Mouse (Mus musculus) small intestine, adult 10 weeks (tissue): ENCODE measurements around the gene Mettl7a3. TPM values are rescaled to one million over a fixed set of nuclear protein-coding genes. Genes with fewer than 3 reads are reported as not detected.

Experiments used
- polyA plus RNA-seq: library from polyadenylated mRNA; stranded (reverse); fragments of 350-450 nt; fragmentation: Illumina TruSeq; extraction: RNeasy Lipid Tissue Mini Kit (QIAGEN cat#74804); gene quantifications from one replicate; pipeline ENCODE4 v1.2.3, GENCODE M21; 2014; ENCODE audit warnings: low replicate concordance

Mettl7a3 gene
- not detected for polyA plus RNA-seq

GRCm38 (mm10) chr15:100334629-100335028 is at the start of gene Mettl7a3:
Mettl7a3 (plus strand) TSS chr15:100334929.

DNA sequence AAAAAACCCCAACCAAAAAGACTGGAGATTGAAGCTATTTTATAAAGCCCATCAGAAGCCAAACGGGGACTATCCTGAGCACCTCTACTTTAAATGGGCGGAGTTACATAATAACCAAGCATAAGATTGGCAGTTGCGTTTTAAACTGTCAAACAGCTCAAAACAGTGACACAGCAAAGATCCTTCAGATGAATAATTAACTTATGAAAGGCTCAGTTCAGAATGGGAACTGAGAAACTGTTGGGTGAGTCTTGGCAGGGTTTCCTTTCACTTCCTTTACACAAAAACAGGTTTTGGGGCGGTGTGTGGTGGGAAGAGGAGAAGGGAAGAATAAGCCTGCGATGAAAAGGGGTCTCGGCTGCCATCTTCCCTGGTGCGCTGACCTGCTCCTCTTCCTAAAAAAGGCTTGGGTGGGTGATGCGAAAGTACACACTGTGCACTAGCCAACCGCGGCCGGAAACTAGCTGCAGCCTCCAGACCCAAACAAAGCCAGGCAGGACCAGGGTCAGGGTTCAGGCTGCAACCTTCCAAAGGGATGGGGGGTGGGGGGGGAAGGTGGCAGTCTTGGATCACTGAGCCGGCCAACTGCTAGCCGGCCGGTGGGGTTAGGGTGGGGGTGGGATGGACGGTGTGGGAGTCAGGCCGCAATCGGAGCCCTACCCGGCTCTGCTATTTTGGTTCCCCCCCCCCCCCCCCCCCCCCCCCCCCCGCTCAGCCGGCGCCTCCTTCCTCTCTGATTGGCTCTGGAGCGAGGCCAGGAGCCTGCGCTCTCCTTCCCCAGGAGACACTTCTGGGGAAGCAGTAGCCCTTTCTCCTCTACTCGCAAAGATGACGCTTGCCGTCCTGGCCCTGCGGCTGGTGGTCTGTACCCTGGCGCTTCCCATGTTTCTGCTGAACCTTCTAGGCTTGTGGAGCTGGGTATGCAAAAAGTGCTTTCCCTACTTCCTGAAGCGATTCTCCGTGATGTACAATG is 30.4 kb upstream of the Mettl7a3 start, which contains the start of gene Mettl7a1:
Gene Mettl7a1 (plus strand): TSS at position 122 of the 973 bp plus-strand sequence.

DNA sequence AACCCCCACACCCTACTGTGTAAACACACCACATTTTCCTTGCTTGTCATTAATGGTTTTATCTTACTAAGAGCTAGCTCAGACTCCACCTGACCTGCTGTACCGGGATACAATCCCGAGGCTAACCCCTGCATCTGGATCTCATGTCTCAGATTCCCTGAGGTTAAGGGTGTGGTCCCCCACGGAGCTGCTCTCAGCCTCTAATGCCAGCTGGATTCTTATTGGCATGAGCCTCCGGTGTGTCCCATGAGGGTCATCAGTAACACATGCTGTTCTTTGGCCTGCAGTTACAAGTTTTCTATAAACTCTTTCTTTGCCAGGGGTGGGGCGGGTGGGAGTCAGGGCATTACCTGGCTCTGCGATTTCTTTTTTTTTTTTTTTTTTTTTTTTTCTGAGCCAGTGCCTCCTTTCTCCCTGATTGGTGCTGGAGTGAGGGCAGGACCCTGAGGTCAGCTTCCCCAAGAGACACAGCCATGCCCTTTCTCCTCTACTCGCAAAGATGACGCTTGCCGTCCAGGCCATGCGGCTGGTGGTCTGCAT is 18.1 kb downstream of the Mettl7a3 start, which contains the start of the genes Methig1 and Mettl7a2:
Gene Methig1 (plus strand): TSS at position 439 of the 540 bp plus-strand sequence.
Gene Mettl7a2 (plus strand): TSS at position 490 of the 540 bp plus-strand sequence.

GRCm38 (mm10) chr15:100364242-100364641 is 29.5 kb downstream of the Mettl7a3 start, which contains the start of gene Higd1c:
Higd1c (plus strand) TSS chr15:100364542.

Other genes starting within 250 kb of the Mettl7a3 start
- gene Atf1, start 107.1 kb upstream of the Mettl7a3 start, polyA plus RNA-seq = 64.8 TPM
- not detected for gene Tmprss12, start 54.1 kb upstream of the Mettl7a3 start, polyA plus RNA-seq
- gene Mettl7a1, start 30.8 kb upstream of the Mettl7a3 start, polyA plus RNA-seq = 42.7 TPM
- not detected for gene Methig1, start 18.2 kb downstream of the Mettl7a3 start, polyA plus RNA-seq
- gene Mettl7a2, start 18.3 kb downstream of the Mettl7a3 start, polyA plus RNA-seq = not detected
- gene Higd1c, start 29.6 kb downstream of the Mettl7a3 start, polyA plus RNA-seq = not detected
- gene Gm5475, start 87.2 kb downstream of the Mettl7a3 start, polyA plus RNA-seq = 0.22 TPM
- 15.7 TPM for gene Slc11a2, start 90.1 kb downstream of the Mettl7a3 start, polyA plus RNA-seq
- gene Letmd1, start 134.1 kb downstream of the Mettl7a3 start, polyA plus RNA-seq = 16.8 TPM
- gene Csrnp2, start 160.6 kb downstream of the Mettl7a3 start, polyA plus RNA-seq = 1.1 TPM
- gene Tfcp2, start 217.1 kb downstream of the Mettl7a3 start, polyA plus RNA-seq = 3.1 TPM